Mouse (Mus musculus): ENCODE results near the gene Wrap53.

Gene Wrap53

GRCm38 (mm10) chr11:69601768-69602167 is 21.7 kb upstream of the Wrap53 start:
- no peak for DNase-seq (ENCODE audit: low spot score)

- DNase-seq (ENCODE audit: low spot score) = no peak
Measured at GRCm38 (mm10) chr11:69600098-69600497, 20.0 kb upstream of the Wrap53 start.

GRCm38 (mm10) chr11:69599436-69599835 is 19.4 kb upstream of the Wrap53 start:
- DNase-seq (ENCODE audit: low spot score) = no peak

GRCm38 (mm10) chr11:69594853-69595252 is 14.8 kb upstream of the Wrap53 start:
- DNase-seq (ENCODE audit: low spot score) = no peak

- DNase-seq (ENCODE audit: low spot score) = no peak
Measured at GRCm38 (mm10) chr11:69592799-69593198, 12.7 kb upstream of the Wrap53 start.

DNA sequence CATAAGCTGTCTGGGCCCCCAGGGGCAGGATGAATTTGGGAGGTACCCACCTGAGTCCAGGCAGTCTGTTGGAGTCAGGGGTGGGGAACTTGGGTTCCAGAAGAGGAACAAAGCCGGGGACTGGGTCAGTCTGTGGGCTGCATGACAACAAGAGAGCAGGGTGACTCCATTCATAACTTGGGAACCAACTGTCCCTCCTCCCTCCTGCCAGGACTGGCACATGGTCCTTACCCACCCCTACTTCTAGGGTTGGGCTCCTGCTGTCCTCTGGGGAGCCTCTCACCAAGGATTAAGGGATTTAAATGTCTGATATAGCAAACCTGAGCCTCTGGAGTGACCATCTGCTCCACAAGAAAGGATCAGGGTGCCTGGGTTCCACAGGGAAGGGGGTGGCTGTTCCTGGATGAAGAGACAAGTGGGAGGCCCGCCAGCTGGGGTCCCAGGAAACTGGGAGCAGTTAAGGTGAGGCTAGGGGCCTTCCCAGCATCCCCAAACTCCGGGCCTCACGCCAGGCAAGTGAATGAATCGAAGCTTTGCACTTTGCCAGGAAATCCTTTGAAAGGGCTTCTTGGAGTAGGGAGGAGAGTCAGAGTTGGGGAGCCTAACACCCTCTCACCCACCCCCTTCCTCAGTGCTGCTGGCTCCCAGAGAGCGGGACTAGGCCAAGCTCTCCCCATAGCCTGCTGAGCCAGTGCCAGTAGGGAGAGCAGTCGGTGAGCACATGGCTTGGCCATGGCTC is 12.0 kb upstream of the Wrap53 start:
- no peak for DNase-seq (ENCODE audit: low spot score)

- DNase-seq (ENCODE audit: low spot score) = no peak
Measured at GRCm38 (mm10) chr11:69591424-69591823, 11.4 kb upstream of the Wrap53 start.

DNA sequence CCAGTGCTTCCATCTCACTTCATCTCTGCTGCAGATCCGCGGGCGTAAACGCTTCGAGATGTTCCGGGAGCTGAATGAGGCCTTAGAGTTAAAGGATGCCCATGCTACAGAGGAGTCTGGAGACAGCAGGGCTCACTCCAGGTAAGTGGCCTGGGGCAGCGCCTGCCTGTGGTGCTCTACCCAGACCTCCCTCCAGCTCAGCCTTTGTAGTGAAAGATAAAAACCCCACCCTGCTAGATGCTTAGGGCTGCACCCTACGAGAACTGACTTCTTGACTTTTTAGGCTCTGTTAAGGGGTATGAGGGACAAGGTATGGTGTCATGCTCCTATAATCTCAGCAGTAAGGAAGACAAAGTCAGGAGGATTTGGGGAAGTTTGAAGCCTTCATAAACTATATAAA is 10.6 kb upstream of the Wrap53 start:
- DNase-seq (ENCODE audit: low spot score) = no peak

GRCm38 (mm10) chr11:69589207-69589834 is 9.3 kb upstream of the Wrap53 start:
- DNase-seq (ENCODE audit: low spot score) = no peak

- no peak for DNase-seq (ENCODE audit: low spot score)
Measured at GRCm38 (mm10) chr11:69585718-69586325, 5.8 kb upstream of the Wrap53 start.

DNA sequence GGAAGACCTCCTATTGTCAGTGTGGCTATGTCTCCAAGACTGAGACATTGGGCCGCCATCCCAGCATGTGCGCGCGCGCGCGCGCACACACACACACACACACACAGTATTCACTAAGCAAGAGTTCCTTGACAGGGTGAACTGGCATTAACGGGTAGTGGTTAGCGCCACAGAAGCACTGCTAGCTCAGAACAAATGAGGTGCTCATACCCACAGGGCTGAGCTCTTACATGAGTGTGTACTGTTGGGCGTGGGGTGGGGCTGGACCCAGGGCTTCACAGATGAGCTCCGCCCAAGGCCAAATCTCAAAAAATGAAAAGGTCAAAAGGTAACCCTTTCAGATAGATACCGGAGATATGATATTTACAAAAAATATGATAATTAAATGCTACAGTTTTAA is 4.9 kb upstream of the Wrap53 start:
- no peak for DNase-seq (ENCODE audit: low spot score)

- DNase-seq (ENCODE audit: low spot score) = no peak
Measured at GRCm38 (mm10) chr11:69584008-69584407, 4.0 kb upstream of the Wrap53 start.

GRCm38 (mm10) chr11:69582230-69582805 is 2.3 kb upstream of the Wrap53 start:
- no peak for DNase-seq (ENCODE audit: low spot score)

DNA sequence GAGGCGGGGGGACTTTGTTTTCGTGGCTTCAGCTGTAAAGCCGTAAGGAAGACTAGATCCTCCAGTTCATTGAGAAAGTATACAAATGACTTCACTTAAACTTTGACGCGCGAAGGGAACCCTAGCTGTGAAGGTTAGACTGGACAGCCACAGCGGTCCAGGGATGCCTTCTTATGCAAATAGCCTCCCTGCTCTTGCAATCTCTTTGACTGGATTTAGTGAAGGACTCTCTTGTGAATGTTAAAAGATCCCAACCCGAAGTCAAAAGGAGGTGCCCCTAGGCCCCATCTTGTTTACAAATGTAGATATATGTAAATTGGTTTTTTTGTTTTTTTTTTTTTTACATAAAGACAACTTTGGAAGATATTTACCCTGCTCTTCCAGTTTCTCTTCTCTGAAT is 1.8 kb upstream of the Wrap53 start:
- DNase-seq (ENCODE audit: low spot score) = no peak

- DNase-seq (ENCODE audit: low spot score) = peak; percentile 80
Measured at GRCm38 (mm10) chr11:69581147-69581688, 1.2 kb upstream of the Wrap53 start.

DNA sequence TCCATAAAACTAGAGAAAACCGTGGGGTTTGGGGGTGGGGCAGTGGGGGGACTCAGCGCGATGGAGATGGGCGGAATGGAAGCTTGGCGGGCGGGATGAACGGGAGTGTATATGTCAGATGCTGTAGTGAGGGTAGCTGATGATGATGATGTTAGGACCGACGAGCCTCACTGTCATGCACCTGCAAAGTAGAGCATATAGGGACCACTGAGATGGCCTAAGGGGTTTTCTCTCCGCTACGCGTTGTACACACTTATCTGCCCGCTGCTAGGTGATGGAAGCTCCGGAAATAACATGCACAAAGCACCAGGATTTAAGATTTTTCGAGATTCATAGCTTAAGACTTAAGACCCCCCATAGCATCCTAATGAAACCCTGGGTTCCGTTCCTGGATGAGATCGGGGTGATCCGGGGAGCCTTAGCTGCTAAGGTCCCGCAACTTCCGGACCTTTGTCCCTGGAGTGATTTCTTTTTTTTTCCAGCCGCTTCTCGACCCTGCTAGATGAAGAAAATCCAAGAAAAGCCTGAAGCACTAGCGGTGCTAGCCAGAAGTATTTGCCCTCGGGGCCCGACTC is 604 bp upstream of the Wrap53 start:
- no peak for DNase-seq (ENCODE audit: low spot score)

GRCm38 (mm10) chr11:69579128-69580017 is 682 bp downstream of the Wrap53 start:
- DNase-seq (ENCODE audit: low spot score) = peak; percentile 98

GRCm38 (mm10) chr11:69578301-69578700 is 1.8 kb downstream of the Wrap53 start:
- DNase-seq (ENCODE audit: low spot score) = no peak

DNA sequence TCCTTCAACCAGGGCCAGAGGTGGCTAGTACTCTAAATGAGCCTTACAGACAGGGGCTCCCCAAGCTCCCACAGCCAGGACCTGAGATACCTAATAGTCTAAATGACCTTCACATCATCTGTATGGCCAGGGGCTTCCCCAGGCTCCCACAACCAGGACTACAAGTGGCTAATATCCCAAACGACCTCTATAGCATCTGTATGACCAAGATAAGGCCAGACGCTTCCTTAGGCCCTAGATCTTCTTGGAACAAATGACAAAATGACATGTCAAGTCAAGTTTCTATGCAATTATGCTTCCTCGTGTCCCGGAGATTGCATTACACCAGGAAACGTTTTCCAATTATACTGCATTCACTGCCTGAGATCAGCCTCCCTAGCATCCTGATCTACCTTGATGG is 3.7 kb downstream of the Wrap53 start:
- no peak for DNase-seq (ENCODE audit: low spot score)

GRCm38 (mm10) chr11:69575220-69575619 is 4.8 kb downstream of the Wrap53 start:
- DNase-seq (ENCODE audit: low spot score) = no peak

DNA sequence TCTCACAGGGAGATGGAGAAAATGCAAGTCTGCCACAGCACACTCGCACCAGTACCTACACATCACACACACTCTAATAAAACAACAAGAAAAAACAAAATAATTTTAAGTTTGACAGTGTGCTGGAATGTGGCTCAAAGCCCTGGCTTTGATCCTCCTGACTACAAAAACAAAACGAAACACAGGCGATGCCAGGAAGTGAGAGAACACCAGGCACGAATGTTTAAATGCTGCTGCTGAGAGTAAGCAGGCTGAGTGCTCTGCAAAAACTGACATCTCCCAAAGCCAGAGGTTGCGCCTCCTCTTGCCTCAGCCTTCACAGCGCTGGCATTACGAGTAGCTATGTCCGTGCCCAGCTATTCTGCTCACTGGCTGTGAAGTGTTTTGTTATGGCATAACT is 14.9 kb downstream of the Wrap53 start:
- no peak for DNase-seq (ENCODE audit: low spot score)
